Mouse (Mus musculus): ENCODE results near the gene Faah. TPM values are rescaled to one million over a fixed set of nuclear protein-coding genes. Genes with fewer than 3 reads are reported as not detected.

Gene Faah
- 1.9 and 2.1 TPM in 2 replicates for polyA plus RNA-seq (2014; fragmentation: Nextera tagmentation; extraction: Ambion mirVana)

GRCm38 (mm10) chr4:116017902-116018746 lies at the start of gene Faah:
TSS of gene Faah (minus strand) at chr4:116017926.
- DNase-seq (ENCODE audit: low spot score), result no peak
- no peaks in the 10 kb centered on the region for H3K4me1 ChIP-seq (ENCODE audit: control insufficient read depth, insufficient read depth, low read length)
- WGBS, result 4% methylated on average over 18 of the region's 18 CpGs
- H3K9ac ChIP-seq (ENCODE audit: low read length), result peak within 1 kb of the TSS; percentile 53
- peak within 1 kb of the TSS; percentile 94 for H3K4me2 ChIP-seq (ENCODE audit: low read depth)
- no peaks in the 10 kb centered on the region for H3K36me3 ChIP-seq (ENCODE audit: control insufficient read depth, insufficient read depth, low read length)
- peak within 1 kb of the TSS; percentile 51 for H3K4me3 ChIP-seq (ENCODE audit: low read depth, low read length)
- ATAC-seq (ENCODE audit: insufficient read depth, low FRiP score, low TSS enrichment), result peak; percentile 56
- H3K27ac ChIP-seq (ENCODE audit: low read depth, low read length), result no peak within 1 kb of the TSS
- H3K27me3 ChIP-seq (ENCODE audit: control insufficient read depth, insufficient read depth, low read length), result peaks cover 40% of the 10 kb centered on the region
- no peaks in the 10 kb centered on the region for H3K9me3 ChIP-seq (ENCODE audit: control insufficient read depth, low read length)

- Histone ChIP-seq H3K9me3 (ENCODE audit: control insufficient read depth, low read length) (no peaks in the 10 kb centered on the region), H3K9ac (ENCODE audit: low read length) (no peak overlapping the region), H3K27me3 (ENCODE audit: control insufficient read depth, insufficient read depth, low read length) (no peaks in the 10 kb centered on the region), H3K36me3 (ENCODE audit: control insufficient read depth, insufficient read depth, low read length) (peaks cover 8% of the 10 kb centered on the region), H3K4me3 (ENCODE audit: low read depth, low read length) (no peak overlapping the region), H3K4me1 (ENCODE audit: control insufficient read depth, insufficient read depth, low read length) (no peaks in the 10 kb centered on the region), H3K27ac (ENCODE audit: low read depth, low read length) (no peak overlapping the region), H3K4me2 (ENCODE audit: low read depth) (no peak overlapping the region)
- 58% methylated on average over 1 of the region's 1 CpGs for WGBS
- ATAC-seq (ENCODE audit: insufficient read depth, low FRiP score, low TSS enrichment) (no peak), DNase-seq (ENCODE audit: low spot score) (no peak)
Observed at GRCm38 (mm10) chr4:116063855-116064254, 46.1 kb upstream of the Faah start.

- no peaks in the 10 kb centered on the region for H3K36me3 ChIP-seq (ENCODE audit: control insufficient read depth, insufficient read depth, low read length)
- H3K4me1 ChIP-seq (ENCODE audit: control insufficient read depth, insufficient read depth, low read length), result no peaks in the 10 kb centered on the region
- H3K27me3 ChIP-seq (ENCODE audit: control insufficient read depth, insufficient read depth, low read length), result no peaks in the 10 kb centered on the region
- DNase-seq (ENCODE audit: low spot score), result no peak
- no peak for ATAC-seq (ENCODE audit: insufficient read depth, low FRiP score, low TSS enrichment)
- no peak overlapping the region for H3K9ac ChIP-seq (ENCODE audit: low read length)
- WGBS, result 78% methylated on average over 5 of the region's 5 CpGs
- H3K4me3 ChIP-seq (ENCODE audit: low read depth, low read length), result no peak overlapping the region
- H3K27ac ChIP-seq (ENCODE audit: low read depth, low read length), result no peak overlapping the region
- no peaks in the 10 kb centered on the region for H3K9me3 ChIP-seq (ENCODE audit: control insufficient read depth, low read length)
- H3K4me2 ChIP-seq (ENCODE audit: low read depth), result no peak overlapping the region
Observed at GRCm38 (mm10) chr4:116059012-116059726, 41.4 kb upstream of the Faah start.

- 0% methylated on average over 1 of the region's 1 CpGs for WGBS
- H3K27ac ChIP-seq (ENCODE audit: low read depth, low read length), result no peak overlapping the region
- H3K4me3 ChIP-seq (ENCODE audit: low read depth, low read length), result no peak overlapping the region
- no peaks in the 10 kb centered on the region for H3K9me3 ChIP-seq (ENCODE audit: control insufficient read depth, low read length)
- no peak for ATAC-seq (ENCODE audit: insufficient read depth, low FRiP score, low TSS enrichment)
- no peak for DNase-seq (ENCODE audit: low spot score)
- no peak overlapping the region for H3K9ac ChIP-seq (ENCODE audit: low read length)
- no peaks in the 10 kb centered on the region for H3K36me3 ChIP-seq (ENCODE audit: control insufficient read depth, insufficient read depth, low read length)
- no peaks in the 10 kb centered on the region; the same call in 1 of the 2 replicates for H3K4me1 ChIP-seq (ENCODE audit: control insufficient read depth, insufficient read depth, low read length)
- H3K4me2 ChIP-seq (ENCODE audit: low read depth), result no peak overlapping the region
- H3K27me3 ChIP-seq (ENCODE audit: control insufficient read depth, insufficient read depth, low read length), result no peaks in the 10 kb centered on the region
Observed at GRCm38 (mm10) chr4:116057559-116057958, 39.8 kb upstream of the Faah start.

- no peaks in the 10 kb centered on the region for H3K9me3 ChIP-seq (ENCODE audit: control insufficient read depth, low read length)
- under 1% methylated on average over 35 of the region's 35 CpGs for WGBS
Observed at GRCm38 (mm10) chr4:116053399-116053961, 35.8 kb upstream of the Faah start, which contains the start of gene Nsun4. TSS of gene Nsun4 (minus strand) at chr4:116053876.

GRCm38 (mm10) chr4:116052526-116053293 lies 35.0 kb upstream of the Faah start:
- Histone ChIP-seq H3K9me3 (ENCODE audit: control insufficient read depth, low read length) (no peaks in the 10 kb centered on the region), H3K27me3 (ENCODE audit: control insufficient read depth, insufficient read depth, low read length) (no peaks in the 10 kb centered on the region), H3K4me2 (ENCODE audit: low read depth) (peak overlapping the region; percentile 81), H3K4me1 (ENCODE audit: control insufficient read depth, insufficient read depth, low read length) (no peaks in the 10 kb centered on the region; the same call in 1 of the 2 replicates), H3K36me3 (ENCODE audit: control insufficient read depth, insufficient read depth, low read length) (no peaks in the 10 kb centered on the region), H3K27ac (ENCODE audit: low read depth, low read length) (peak overlapping the region; percentile 79; the same call in 1 of the 2 replicates), H3K4me3 (ENCODE audit: low read depth, low read length) (peak overlapping the region; percentile 45), H3K9ac (ENCODE audit: low read length) (peak overlapping the region; percentile 52)
- 9% methylated on average over 22 of the region's 22 CpGs for WGBS
- DNase-seq (ENCODE audit: low spot score), result peak; percentile 58
- peak; percentile 39; the same call in 1 of the 2 replicates for ATAC-seq (ENCODE audit: insufficient read depth, low FRiP score, low TSS enrichment)

More at GRCm38 (mm10) chr4:116053399-116053961, 35.8 kb upstream of the Faah start, which contains the start of gene Nsun4:
- peak within 1 kb of the TSS; percentile 52 for H3K9ac ChIP-seq (ENCODE audit: low read length)
- H3K4me2 ChIP-seq (ENCODE audit: low read depth), result peak within 1 kb of the TSS; percentile 81
- peak within 1 kb of the TSS; percentile 45 for H3K4me3 ChIP-seq (ENCODE audit: low read depth, low read length)
- H3K4me1 ChIP-seq (ENCODE audit: control insufficient read depth, insufficient read depth, low read length), result no peaks in the 10 kb centered on the region; the same call in 1 of the 2 replicates
- DNase-seq (ENCODE audit: low spot score) (peak; percentile 92), ATAC-seq (ENCODE audit: insufficient read depth, low FRiP score, low TSS enrichment) (peak; percentile 91)
- H3K36me3 ChIP-seq (ENCODE audit: control insufficient read depth, insufficient read depth, low read length), result no peaks in the 10 kb centered on the region
- no peaks in the 10 kb centered on the region for H3K27me3 ChIP-seq (ENCODE audit: control insufficient read depth, insufficient read depth, low read length)
- peak within 1 kb of the TSS; percentile 79 for H3K27ac ChIP-seq (ENCODE audit: low read depth, low read length)

GRCm38 (mm10) chr4:116049211-116049610 lies 31.5 kb upstream of the Faah start:
- Histone ChIP-seq H3K9ac (ENCODE audit: low read length) (no peak overlapping the region), H3K4me1 (ENCODE audit: control insufficient read depth, insufficient read depth, low read length) (no peaks in the 10 kb centered on the region; the same call in 1 of the 2 replicates), H3K27ac (ENCODE audit: low read depth, low read length) (no peak overlapping the region), H3K9me3 (ENCODE audit: control insufficient read depth, low read length) (no peaks in the 10 kb centered on the region), H3K4me2 (ENCODE audit: low read depth) (no peak overlapping the region), H3K36me3 (ENCODE audit: control insufficient read depth, insufficient read depth, low read length) (no peaks in the 10 kb centered on the region), H3K27me3 (ENCODE audit: control insufficient read depth, insufficient read depth, low read length) (no peaks in the 10 kb centered on the region), H3K4me3 (ENCODE audit: low read depth, low read length) (no peak overlapping the region)
- ATAC-seq (ENCODE audit: insufficient read depth, low FRiP score, low TSS enrichment), result no peak
- no peak for DNase-seq (ENCODE audit: low spot score)
- 77% methylated on average over 3 of the region's 3 CpGs for WGBS
